Mouse (Mus musculus): ENCODE measurements around the gene Entpd7.

Gene Entpd7

GRCm38 (mm10) chr19:43723501-43723900 is 34.0 kb downstream of the Entpd7 start:
- peak; percentile 54 to 78 for DNase-seq (ENCODE audit: inconsistent age in 2 of 2, low spot score in 1 of 2)

DNA sequence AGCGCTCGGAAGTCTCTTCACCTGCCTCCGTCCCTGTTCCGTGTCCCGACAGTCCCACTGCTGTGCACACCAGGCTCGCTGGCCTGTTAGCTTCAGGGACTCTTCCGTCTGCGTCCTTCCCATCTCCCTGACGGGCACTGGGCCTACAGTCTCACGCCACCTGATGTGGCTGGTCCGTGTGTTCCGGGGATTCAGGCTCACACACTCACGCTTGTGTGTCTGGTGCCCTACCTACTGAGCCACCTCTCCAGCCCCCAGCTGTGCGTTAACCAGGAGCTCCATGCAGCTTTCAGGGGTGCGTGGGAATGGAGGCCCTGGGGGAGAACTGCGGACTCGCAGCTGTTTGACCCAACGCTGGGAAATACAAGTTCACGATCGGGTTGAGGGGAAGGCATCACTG is 34.7 kb downstream of the Entpd7 start:
- DNase-seq (ENCODE audit: inconsistent age in 2 of 2, low spot score in 1 of 2) = no peak

GRCm38 (mm10) chr19:43724821-43725220 is 35.3 kb downstream of the Entpd7 start:
- peak in 1 of 2 experiments; percentile 31 for DNase-seq (ENCODE audit: inconsistent age in 2 of 2, low spot score in 1 of 2)

GRCm38 (mm10) chr19:43726510-43727146 is 37.2 kb downstream of the Entpd7 start:
- no peak for DNase-seq (ENCODE audit: inconsistent age in 2 of 2, low spot score in 1 of 2)

GRCm38 (mm10) chr19:43729296-43730036 is 40.0 kb downstream of the Entpd7 start:
- DNase-seq (ENCODE audit: inconsistent age in 2 of 2, low spot score in 1 of 2) = peak in 1 of 2 experiments; percentile 58

- no peak for DNase-seq (ENCODE audit: inconsistent age in 2 of 2, low spot score in 1 of 2)
These were observed 40.6 kb downstream of the Entpd7 start for GRCm38 (mm10) chr19:43730037-43730428.

DNA sequence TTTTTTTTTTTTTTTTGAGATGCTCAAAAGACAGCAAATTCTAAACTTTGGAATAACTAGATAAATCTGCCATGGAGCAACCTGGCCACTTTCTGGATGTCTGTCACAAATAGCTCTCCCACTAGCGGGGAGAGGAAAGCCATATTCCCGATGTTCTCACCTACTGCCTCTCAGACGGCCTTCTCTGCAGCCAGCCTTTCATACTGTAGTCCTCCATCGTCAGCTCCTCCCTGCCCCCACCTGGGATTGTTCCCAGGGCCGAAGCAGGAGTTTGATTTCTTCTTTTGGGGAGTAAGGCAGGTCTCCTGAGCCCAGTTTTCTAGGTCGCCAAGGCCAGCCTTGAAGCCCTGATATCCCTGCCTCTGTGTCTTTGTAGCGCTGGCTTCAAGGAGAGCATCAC is 41.7 kb downstream of the Entpd7 start:
- peak in 1 of 2 experiments; percentile 41 for DNase-seq (ENCODE audit: inconsistent age in 2 of 2, low spot score in 1 of 2)

- DNase-seq (ENCODE audit: inconsistent age in 2 of 2, low spot score in 1 of 2) = no peak
These were observed 48.9 kb downstream of the Entpd7 start for GRCm38 (mm10) chr19:43738409-43738808.

- no peak for DNase-seq (ENCODE audit: inconsistent age in 2 of 2, low spot score in 1 of 2)
These were observed 53.9 kb downstream of the Entpd7 start for GRCm38 (mm10) chr19:43743401-43743800.

DNA sequence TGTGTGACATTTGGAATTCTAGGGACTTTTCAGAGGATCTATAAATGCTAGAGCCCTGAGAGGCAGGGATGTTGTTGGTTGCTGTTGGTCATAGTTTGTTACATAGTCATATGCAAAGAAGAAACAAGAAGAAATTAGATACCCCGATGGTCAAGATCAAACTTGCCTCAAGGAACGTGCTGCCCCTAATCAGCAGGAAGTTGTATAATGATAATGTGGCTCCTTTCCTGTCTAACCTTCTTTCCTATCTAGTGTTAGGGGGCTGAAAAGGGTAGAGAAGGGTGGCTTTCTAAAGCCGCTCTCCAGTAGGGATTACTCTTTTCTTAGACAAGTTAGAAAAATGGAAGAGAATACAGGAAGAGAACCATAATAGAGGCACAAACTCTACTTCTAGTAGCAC is 56.3 kb downstream of the Entpd7 start:
- no peak for DNase-seq (ENCODE audit: inconsistent age in 2 of 2, low spot score in 1 of 2)

- DNase-seq (ENCODE audit: inconsistent age in 2 of 2, low spot score in 1 of 2) = peak in 1 of 2 experiments; percentile 36
These were observed 58.4 kb downstream of the Entpd7 start for GRCm38 (mm10) chr19:43747877-43748276.

DNA sequence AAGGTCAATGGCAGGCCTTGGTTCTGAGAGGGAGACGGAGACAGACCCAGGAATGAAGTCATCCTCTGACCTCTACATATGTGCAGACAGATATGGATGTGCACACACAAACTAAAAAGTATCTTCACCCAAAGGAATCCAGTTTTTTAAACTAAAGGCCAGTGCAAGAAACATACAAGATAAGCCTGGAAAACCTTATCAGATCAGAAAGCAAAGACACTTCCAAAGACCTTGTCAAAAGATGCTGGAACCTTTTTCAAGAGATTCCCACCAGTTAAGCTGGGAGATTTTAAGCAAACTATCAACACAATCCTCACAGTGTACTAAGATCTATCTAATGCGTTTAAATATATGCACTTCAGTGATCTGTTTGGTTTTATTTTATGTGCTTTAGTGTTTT is 60.5 kb downstream of the Entpd7 start:
- DNase-seq (ENCODE audit: inconsistent age in 2 of 2, low spot score in 1 of 2) = no peak

- DNase-seq (ENCODE audit: inconsistent age in 2 of 2, low spot score in 1 of 2) = peak; percentile 98 to 99
These were observed 63.2 kb downstream of the Entpd7 start, which contains the start of the genes Cutc and Cox15 for GRCm38 (mm10) chr19:43752489-43753225. TSS of gene Cutc (plus strand) at chr19:43752996. TSS of gene Cox15 (minus strand) at chr19:43753000.

- DNase-seq (ENCODE audit: inconsistent age in 2 of 2, low spot score in 1 of 2) = peak; percentile 94 to 98
These were observed 63.9 kb downstream of the Entpd7 start for GRCm38 (mm10) chr19:43753226-43753835.

DNA sequence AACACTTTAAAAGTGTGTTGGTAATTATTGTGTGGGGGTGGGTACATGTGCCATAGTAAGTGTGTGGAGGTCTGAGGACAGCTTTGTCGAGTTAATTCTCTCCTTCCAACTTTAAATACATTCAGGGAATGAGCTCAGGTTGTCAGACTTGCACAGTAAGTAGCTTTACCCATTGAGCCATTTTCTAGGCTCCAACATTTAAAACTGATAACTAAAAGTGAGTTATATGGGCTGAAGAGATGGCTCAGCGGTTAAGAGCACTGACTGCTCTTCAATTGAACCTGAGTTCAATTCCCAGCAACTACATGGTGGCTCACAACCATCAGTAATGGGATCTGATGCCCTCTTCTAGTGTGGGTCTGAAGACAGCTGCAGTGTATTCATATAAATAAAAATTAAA is 64.8 kb downstream of the Entpd7 start:
- no peak for DNase-seq (ENCODE audit: inconsistent age in 2 of 2, low spot score in 1 of 2)

- DNase-seq (ENCODE audit: inconsistent age in 2 of 2, low spot score in 1 of 2) = no peak
These were observed 65.4 kb downstream of the Entpd7 start for GRCm38 (mm10) chr19:43754872-43755271.

GRCm38 (mm10) chr19:43760504-43760903 is 71.0 kb downstream of the Entpd7 start:
- peak; percentile 49 to 83 for DNase-seq (ENCODE audit: inconsistent age in 2 of 2, low spot score in 1 of 2)

DNA sequence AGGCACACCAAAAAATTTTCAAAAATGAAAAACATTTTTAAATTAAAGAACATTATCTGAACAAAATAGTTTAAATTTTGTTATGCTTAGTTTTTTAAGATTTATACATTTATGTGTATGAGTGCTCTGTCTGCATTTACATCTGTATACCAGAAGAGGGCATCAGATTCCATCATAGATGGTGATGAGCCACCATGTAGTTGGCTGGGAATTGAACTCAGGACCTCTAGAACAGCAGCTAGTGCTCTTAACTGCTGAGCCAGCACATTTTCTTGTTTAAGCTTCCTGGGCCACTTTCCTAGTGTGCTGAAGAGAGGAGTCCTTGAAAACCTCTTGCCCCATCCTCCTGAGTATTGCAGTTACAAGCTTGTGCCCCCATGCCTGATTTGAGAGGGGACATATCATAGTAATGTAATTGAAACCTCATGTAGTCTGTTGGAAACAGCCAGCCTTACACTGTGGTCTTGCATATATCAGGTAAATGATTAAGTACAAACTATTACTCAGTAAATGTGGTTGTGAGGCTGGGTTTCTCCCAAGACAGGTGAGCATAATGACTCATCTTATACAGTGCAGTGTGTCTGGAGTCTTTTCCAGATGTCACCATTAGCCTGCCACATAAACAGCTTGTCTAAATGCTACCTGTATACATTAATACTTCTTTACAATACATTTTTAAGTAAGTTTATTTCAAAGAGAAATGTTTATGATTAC is 72.2 kb downstream of the Entpd7 start:
- DNase-seq (ENCODE audit: inconsistent age in 2 of 2, low spot score in 1 of 2) = no peak

- DNase-seq (ENCODE audit: inconsistent age in 2 of 2, low spot score in 1 of 2) = no peak
These were observed 72.9 kb downstream of the Entpd7 start for GRCm38 (mm10) chr19:43762410-43762809.

DNA sequence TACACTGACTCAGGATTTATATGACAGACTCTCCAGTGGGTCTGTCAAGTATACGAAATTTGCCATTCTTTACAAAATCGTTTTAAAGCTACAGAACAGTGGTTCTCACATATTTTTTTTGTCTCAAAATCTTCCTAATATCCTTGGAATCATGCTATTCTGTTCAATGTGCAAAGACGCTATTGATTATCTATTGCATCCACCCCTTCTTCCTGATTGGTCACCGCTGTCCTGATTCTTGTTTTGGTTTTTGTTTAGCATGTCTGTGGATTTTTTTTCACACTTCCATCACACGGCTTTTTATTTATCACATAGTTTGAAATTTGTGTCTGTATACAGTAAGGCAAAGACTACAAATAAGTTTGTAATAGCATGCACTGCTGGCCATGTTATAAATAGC is 77.0 kb downstream of the Entpd7 start:
- DNase-seq (ENCODE audit: inconsistent age in 2 of 2, low spot score in 1 of 2) = no peak

Measured in adrenal gland, adult (tissue).